Mouse (Mus musculus): ENCODE measurements around the gene Cfap58. TPM values are rescaled to one million over a fixed set of nuclear protein-coding genes. Genes with fewer than 3 reads are reported as not detected.

Cfap58 gene
- polyA plus RNA-seq, 1 experiment: 49.3 TPM

GRCm38 (mm10) chr19:47908961-47909371 lies 28.5 kb upstream of the Cfap58 start:
- H3K36me3 ChIP-seq (ENCODE audit: control insufficient read depth, insufficient read depth, low read length): no peaks in the 10 kb centered on the region
- TF ChIP-seq POLR2A (IDR thresholded peaks at IDR 0.05; ENCODE audit: control insufficient read depth, low read depth, low read length): no peak
- no peak for TF ChIP-seq CTCF (IDR thresholded peaks at IDR 0.05; ENCODE audit: control insufficient read depth, insufficient read depth, insufficient replicate concordance, low read depth, low read length)
- no peak overlapping the region for H3K27ac ChIP-seq (ENCODE audit: control insufficient read depth, insufficient read depth, low read depth, low read length)
- H3K27me3 ChIP-seq (ENCODE audit: control insufficient read depth, insufficient read depth, low read length): no peaks in the 10 kb centered on the region
- no peak overlapping the region for H3K4me3 ChIP-seq (ENCODE audit: control insufficient read depth, low read depth, low read length)
- H3K4me1 ChIP-seq (ENCODE audit: control insufficient read depth, insufficient read depth, low read length): peaks cover 6% of the 10 kb centered on the region

DNA sequence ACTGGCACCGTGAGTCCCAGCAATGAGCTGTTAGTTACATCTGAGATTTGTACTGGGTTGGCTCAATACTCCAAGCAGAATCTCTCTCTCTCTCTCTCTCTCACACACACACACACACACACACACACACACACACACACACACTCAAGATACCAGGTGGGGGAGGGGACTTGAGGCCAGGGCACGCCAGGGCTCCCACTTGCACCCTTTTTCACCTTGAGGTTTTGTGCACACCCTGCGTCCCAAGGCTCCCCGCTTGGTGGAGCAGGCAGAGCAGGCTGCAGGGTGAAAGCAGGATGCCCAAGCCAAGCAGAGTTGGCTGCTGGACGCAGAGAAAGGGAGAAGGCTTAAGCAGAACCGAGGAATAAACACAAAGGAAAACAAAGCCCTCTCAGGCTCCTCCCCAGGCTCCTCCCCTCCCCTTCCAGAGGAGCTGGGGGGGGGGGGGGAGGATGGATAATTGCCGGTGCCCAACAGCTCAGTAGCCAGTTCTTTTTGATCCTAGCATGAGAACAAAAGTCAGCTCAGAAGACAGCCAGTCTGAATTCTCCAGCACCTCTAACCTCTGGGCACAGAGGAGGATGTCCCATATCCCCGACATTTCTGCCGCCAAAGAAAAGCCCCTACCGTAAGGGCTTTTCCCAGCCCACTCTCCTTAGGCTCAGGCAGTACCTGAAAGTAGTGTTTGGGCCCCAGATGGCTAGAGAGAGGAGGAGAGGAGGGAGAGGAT lies 27.9 kb upstream of the Cfap58 start:
- no peaks in the 10 kb centered on the region for H3K36me3 ChIP-seq (ENCODE audit: control insufficient read depth, insufficient read depth, low read length)
- no peak overlapping the region for H3K4me3 ChIP-seq (ENCODE audit: control insufficient read depth, low read depth, low read length)
- TF ChIP-seq POLR2A (IDR thresholded peaks at IDR 0.05; ENCODE audit: control insufficient read depth, low read depth, low read length) (no peak), CTCF (IDR thresholded peaks at IDR 0.05; ENCODE audit: control insufficient read depth, insufficient read depth, insufficient replicate concordance, low read depth, low read length) (no peak)
- peaks cover 9% of the 10 kb centered on the region for H3K4me1 ChIP-seq (ENCODE audit: control insufficient read depth, insufficient read depth, low read length)
- no peak overlapping the region for H3K27ac ChIP-seq (ENCODE audit: control insufficient read depth, insufficient read depth, low read depth, low read length)
- no peaks in the 10 kb centered on the region for H3K27me3 ChIP-seq (ENCODE audit: control insufficient read depth, insufficient read depth, low read length)

DNA sequence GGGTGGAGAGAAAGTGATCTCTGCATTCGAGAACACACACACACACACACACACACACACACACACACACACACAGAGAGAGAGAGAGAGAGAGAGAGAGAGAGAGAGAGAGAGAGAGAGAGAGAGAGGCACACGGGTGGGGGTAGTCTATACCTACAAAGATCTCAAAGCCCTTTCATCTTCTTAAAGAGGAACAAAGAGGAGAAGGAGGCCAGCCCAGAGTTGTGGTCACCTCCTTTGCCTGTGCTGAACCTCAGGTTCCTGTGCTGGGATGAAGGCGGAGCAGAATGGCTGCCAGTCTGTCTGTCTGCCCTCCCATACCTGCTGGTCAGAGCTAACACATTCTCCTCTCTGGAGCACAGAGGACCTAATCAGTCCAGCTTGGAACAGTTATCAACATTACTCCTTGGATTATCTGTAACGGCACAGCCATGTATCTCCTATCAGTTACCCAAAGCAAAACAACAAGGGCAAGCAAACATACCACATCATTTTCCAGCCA lies 27.3 kb upstream of the Cfap58 start:
- Histone ChIP-seq H3K4me3 (ENCODE audit: control insufficient read depth, low read depth, low read length) (no peak overlapping the region), H3K27me3 (ENCODE audit: control insufficient read depth, insufficient read depth, low read length) (no peaks in the 10 kb centered on the region), H3K4me1 (ENCODE audit: control insufficient read depth, insufficient read depth, low read length) (peaks cover 9% of the 10 kb centered on the region), H3K36me3 (ENCODE audit: control insufficient read depth, insufficient read depth, low read length) (no peaks in the 10 kb centered on the region), H3K27ac (ENCODE audit: control insufficient read depth, insufficient read depth, low read depth, low read length) (no peak overlapping the region)
- TF ChIP-seq POLR2A (IDR thresholded peaks at IDR 0.05; ENCODE audit: control insufficient read depth, low read depth, low read length) (no peak), CTCF (IDR thresholded peaks at IDR 0.05; ENCODE audit: control insufficient read depth, insufficient read depth, insufficient replicate concordance, low read depth, low read length) (no peak)

DNA sequence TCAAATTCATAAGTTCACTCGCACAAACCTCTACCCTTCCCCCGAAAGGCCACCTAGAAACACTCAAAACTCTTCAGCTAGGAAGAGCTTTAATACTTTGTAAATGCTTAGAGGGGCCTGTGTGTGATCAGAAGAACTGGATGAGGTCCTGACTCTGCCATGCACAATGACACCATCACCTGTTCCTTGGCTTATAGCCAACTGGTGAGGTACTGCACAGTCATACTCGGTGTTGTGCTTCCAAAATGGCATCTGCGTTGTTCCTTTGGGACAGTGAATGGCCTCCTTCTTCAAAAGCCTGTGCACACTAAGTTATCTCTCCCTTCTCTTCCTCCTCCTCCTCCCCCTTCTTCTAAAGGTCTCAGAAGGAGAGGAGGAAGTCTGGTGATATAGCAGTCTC lies 26.7 kb upstream of the Cfap58 start:
- H3K36me3 ChIP-seq (ENCODE audit: control insufficient read depth, insufficient read depth, low read length): no peaks in the 10 kb centered on the region
- peaks cover 9% of the 10 kb centered on the region for H3K4me1 ChIP-seq (ENCODE audit: control insufficient read depth, insufficient read depth, low read length)
- H3K27me3 ChIP-seq (ENCODE audit: control insufficient read depth, insufficient read depth, low read length): no peaks in the 10 kb centered on the region
- no peak overlapping the region for H3K27ac ChIP-seq (ENCODE audit: control insufficient read depth, insufficient read depth, low read depth, low read length)
- TF ChIP-seq CTCF (IDR thresholded peaks at IDR 0.05; ENCODE audit: control insufficient read depth, insufficient read depth, insufficient replicate concordance, low read depth, low read length): no peak
- TF ChIP-seq POLR2A (IDR thresholded peaks at IDR 0.05; ENCODE audit: control insufficient read depth, low read depth, low read length): no peak
- H3K4me3 ChIP-seq (ENCODE audit: control insufficient read depth, low read depth, low read length): no peak overlapping the region

- H3K27ac ChIP-seq (ENCODE audit: control insufficient read depth, insufficient read depth, low read depth, low read length): no peak overlapping the region
- no peaks in the 10 kb centered on the region for H3K27me3 ChIP-seq (ENCODE audit: control insufficient read depth, insufficient read depth, low read length)
- no peak for TF ChIP-seq POLR2A (IDR thresholded peaks at IDR 0.05; ENCODE audit: control insufficient read depth, low read depth, low read length)
- TF ChIP-seq CTCF (IDR thresholded peaks at IDR 0.05; ENCODE audit: control insufficient read depth, insufficient read depth, insufficient replicate concordance, low read depth, low read length): no peak
- H3K36me3 ChIP-seq (ENCODE audit: control insufficient read depth, insufficient read depth, low read length): no peaks in the 10 kb centered on the region
- peak overlapping the region; percentile 38 for H3K4me3 ChIP-seq (ENCODE audit: control insufficient read depth, low read depth, low read length)
- peaks cover 9% of the 10 kb centered on the region for H3K4me1 ChIP-seq (ENCODE audit: control insufficient read depth, insufficient read depth, low read length)
Measured at GRCm38 (mm10) chr19:47913344-47913743, 24.1 kb upstream of the Cfap58 start.

DNA sequence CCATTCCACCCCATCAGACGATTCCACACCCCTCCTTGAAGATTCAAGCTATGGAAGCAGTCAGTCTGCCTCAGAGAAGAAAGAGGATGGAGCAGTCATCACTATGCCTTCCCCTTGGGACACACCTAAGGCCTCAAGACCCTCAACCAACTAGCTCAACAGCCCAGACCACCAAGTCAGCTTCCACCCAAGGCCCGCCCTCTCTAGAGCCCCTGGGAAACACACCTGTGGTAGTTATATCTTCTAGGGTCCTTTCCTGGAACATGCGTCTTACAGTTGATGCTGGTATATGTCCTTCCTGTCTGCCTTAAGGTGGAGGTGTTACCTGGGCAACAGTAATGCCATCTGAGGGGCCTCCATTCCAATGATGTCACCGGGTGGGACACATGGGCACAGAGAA lies 23.3 kb upstream of the Cfap58 start:
- H3K36me3 ChIP-seq (ENCODE audit: control insufficient read depth, insufficient read depth, low read length): no peaks in the 10 kb centered on the region
- H3K27ac ChIP-seq (ENCODE audit: control insufficient read depth, insufficient read depth, low read depth, low read length): no peak overlapping the region
- no peaks in the 10 kb centered on the region; the same call in 1 of the 2 replicates for H3K27me3 ChIP-seq (ENCODE audit: control insufficient read depth, insufficient read depth, low read length)
- H3K4me1 ChIP-seq (ENCODE audit: control insufficient read depth, insufficient read depth, low read length): peaks cover 12% of the 10 kb centered on the region
- peak overlapping the region; percentile 82 for H3K4me3 ChIP-seq (ENCODE audit: control insufficient read depth, low read depth, low read length)
- no peak for TF ChIP-seq CTCF (IDR thresholded peaks at IDR 0.05; ENCODE audit: control insufficient read depth, insufficient read depth, insufficient replicate concordance, low read depth, low read length)
- no peak for TF ChIP-seq POLR2A (IDR thresholded peaks at IDR 0.05; ENCODE audit: control insufficient read depth, low read depth, low read length)

- Histone ChIP-seq H3K4me3 (ENCODE audit: control insufficient read depth, low read depth, low read length) (no peak overlapping the region), H3K4me1 (ENCODE audit: control insufficient read depth, insufficient read depth, low read length) (peaks cover 6% of the 10 kb centered on the region), H3K27ac (ENCODE audit: control insufficient read depth, insufficient read depth, low read depth, low read length) (no peak overlapping the region), H3K27me3 (ENCODE audit: control insufficient read depth, insufficient read depth, low read length) (no peaks in the 10 kb centered on the region; the same call in 1 of the 2 replicates), H3K36me3 (ENCODE audit: control insufficient read depth, insufficient read depth, low read length) (no peaks in the 10 kb centered on the region)
- TF ChIP-seq CTCF (IDR thresholded peaks at IDR 0.05; ENCODE audit: control insufficient read depth, insufficient read depth, insufficient replicate concordance, low read depth, low read length) (no peak), POLR2A (IDR thresholded peaks at IDR 0.05; ENCODE audit: control insufficient read depth, low read depth, low read length) (no peak)
Measured at GRCm38 (mm10) chr19:47915251-47915650, 22.2 kb upstream of the Cfap58 start.

Data from testis, adult 2 months (tissue).